Mouse (Mus musculus) erythroblast, adult 5-6 weeks (primary cell): ENCODE measurements at regions not wholly inside any gene's neighbourhood (a gene's known extent, or its start where the extent isn't known, plus 50 kb on each side); places are given as distances from the start of the nearest gene placed in this dataset.

Experiments
- ATAC-seq: replicated peaks from 2 replicates; pipeline ENCODE4 v1.8.0; 2016; ENCODE audit warnings: moderate number of reproducible peaks, mild to moderate bottlenecking, moderate TSS enrichment, inconsistent platforms; ENCODE audit not compliant: poor library complexity, low FRiP score, severe bottlenecking

GRCm38 (mm10) chr4:152614356-152615100 lies 136.9 kb upstream of the Kcnab2 start:
- ATAC-seq = no peak
